Mouse (Mus musculus) layer of hippocampus, adult 8-10 months (tissue): ENCODE data around the gene Pdxp. TPM values are rescaled to one million over a fixed set of nuclear protein-coding genes. Genes with fewer than 3 reads are reported as not detected.
A peak's percentile ranks its signal among the peaks of the same experiment; 100 is the strongest.

Source experiments
- DNase-seq, 2 experiments: peaks; one replicate each; pipeline ENCODE4 v3.0.0; 2022; ENCODE audit warnings: low spot score in 2 of 2
- total RNA-seq, 4 experiments: library from RNA; stranded (reverse); gene quantifications; 2 replicates each; pipeline ENCODE4 v1.2.4; 2022

Pdxp gene
- total RNA-seq, 4 experiments from 2014 or later: 140 to 156 (median 148) TPM

DNA sequence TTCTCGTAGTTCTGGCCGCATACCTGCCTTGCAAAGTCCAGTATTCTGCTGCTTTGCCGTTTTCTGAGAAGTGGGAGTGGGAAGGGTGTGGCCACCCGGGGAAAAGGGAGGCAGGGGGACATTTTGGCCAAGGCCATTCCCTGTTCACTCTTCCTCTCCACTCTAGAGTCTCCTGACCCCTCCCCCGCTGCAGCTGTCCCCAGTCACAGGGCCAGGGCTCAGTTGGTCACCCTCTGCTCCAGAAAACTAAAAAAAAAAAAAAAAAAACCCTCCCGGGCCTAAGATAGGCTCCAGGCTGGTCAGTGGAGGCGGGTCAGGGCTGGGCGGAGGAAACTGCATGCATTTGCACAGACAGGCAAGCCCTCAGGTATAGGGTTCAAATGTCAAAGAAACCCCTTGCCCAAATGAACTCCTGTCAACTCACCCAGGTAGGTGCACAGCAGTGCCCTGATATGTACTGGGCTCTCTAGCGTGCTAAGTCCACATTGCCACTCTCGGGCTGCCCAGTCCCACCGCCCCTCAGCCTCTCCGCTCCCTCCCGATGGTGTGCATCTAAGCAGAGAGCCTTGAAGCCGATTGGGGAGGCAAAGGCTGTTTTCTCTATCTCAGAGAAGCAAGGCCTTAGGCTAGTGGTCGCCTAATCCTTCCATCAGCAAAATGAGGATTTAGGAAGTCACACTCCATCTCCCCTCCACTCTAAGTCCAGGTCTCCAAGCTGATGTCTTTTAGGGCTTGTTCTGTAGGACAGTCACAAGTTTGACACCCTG, 13.5 kb downstream of the Pdxp start:
- no peak for DNase-seq

DNA sequence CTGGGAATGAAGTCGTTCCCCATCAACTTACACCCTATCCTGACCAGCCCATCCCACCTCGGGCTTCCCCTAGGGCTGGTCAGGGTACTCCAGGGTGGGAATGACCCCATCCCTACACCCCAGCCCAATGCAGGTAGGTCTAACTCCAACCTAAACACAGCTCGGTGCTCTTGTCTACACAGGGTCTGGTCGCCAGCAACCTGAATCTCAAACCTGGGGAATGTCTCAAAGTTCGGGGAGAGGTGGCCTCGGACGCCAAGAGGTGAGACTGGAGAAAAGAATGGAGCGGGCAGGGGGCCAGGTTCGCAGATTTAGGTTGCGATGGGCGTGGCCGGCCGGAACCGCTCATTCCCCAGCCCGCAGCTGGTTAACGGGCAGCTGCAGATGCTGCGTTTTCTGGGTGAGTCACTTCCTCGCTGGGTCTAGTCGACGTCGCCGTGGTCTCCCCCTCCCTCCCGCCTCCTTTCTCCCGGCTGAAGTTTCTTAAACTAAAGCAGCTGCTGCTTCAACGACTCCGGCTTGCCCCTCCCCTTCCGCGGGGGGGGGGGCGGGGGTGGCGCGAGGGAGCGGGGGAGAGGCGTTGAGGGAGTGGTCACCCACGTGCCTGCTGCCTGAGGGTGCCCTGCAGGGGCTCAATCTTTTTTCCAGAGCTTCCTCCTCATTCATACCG, 14.2 kb downstream of the Pdxp start:
- no peak for DNase-seq

DNA sequence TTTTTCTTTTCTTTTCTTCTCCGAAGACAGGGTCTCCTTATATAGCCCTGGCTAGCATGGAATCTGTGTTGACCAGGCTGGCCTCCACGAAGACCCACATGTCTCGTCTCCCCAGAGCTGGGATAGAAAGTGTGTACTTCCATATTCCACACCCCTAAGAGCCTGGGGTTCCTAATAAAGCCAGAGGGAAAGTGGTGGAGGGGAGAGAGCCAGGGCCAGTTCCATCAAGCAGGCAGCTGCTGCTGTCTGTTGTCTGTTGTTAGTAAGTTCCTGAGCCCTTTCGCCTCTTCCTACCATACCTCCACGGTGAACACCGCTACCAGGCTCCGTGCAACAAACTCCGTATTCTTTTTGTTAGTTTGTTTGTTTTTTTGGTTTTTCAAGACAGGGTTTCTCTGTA, 14.8 kb downstream of the Pdxp start:
- no peak for DNase-seq

DNA sequence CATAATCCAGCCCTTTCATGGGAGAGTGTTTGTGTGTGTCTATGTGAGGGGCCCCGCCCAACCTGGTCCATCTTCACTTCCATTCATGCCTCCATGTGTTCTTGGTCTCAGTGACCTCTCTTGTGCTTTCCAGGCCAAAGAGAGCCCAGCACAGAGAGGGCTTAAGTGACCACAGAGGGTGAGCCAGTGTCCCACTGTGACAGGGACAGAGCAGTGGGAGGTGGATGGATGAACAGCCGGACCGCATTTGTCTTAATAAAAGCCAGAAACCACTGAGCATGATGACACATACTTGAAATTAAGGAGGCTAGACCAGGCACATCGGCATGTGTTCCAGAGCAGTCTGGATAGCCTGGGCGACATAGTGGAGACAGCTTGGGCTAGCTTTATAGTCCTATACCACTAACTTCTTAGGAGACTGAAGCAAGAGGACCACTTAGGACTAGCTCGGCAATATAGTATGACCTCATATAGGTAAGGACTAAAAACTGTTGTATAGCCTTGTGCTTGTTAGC, 16.5 kb downstream of the Pdxp start:
- no peak for DNase-seq

DNA sequence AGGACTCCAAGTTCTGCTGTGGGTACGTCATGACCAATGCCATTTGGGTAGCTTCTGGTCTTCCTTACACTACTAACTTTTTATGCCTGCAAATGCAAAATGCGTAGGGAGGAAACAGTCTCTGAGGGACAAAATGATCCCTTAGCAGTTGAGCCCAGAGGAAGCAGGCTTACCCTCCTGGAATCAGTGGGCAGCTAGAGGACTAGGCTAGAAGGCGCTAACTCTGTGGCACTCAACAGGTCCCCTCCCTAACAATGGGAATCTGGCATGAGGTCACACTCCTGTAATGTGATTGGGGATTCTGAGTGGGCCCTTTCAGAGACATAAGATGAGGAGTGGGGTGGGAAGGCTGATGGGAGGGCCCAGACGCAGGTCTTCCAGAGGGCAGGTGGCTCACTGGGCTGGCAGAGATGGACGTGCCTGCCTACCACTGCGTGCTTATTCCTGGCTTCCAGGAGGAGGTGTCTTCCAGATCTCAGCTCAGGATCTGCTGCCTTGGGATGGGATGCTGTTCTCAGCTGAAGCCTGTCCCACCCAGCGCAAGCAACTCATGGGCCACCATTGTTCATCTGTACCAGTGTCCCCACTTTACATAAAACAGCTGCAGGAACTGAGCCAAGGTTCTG, 17.2 kb downstream of the Pdxp start:
- DNase-seq: no peak

DNA sequence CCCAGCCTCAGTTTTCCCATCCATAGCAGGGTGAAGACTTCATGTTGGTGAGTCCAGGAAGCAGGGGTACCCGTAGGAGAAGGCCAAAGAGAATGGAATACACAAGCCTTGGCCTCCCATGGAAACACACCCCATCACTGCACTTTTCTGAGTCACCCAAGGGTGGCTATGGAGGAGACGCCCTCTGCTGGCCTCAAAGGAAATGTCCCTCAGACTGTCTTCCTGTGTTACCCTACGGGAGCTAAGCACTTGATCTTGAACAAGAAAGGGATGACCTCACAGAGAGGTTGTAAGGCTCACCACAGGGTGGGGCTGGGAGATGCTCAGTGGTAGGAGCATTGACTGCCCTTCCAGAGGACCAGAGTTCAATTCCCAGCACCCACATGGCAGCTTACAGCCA, 17.9 kb downstream of the Pdxp start:
- no peak for DNase-seq

DNA sequence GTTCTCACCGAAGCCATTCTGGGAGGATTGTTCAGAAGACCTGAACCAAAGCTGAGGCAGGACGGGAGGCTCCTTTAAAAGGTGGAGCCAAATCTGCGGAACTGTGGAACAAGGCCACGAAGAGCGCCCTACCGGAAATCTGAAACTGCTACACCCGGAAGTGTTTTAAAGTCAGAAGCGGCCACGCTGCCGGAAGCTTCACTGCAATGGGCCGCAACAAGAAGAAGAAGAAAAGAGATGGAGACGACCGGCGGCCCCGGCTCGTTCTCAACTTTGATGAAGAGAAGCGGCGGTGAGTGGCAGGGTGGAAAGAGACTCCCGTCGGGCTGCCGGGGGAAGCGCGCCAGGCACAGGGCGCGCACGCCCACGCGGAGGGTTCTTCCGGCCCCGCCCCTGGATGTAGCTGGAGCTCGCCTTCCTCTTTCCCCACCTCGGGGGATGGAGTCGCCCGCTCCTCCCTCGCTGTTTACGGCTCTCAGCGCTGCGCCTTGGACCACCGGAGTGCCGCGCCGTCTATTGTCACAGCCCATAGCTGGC, 21.1 kb downstream of the Pdxp start, which contains the start of gene Nol12:
TSS of gene Nol12 (plus strand) at position 150 of the 537 bp plus-strand sequence.
- DNase-seq: peak; percentile 74 to 90

DNA sequence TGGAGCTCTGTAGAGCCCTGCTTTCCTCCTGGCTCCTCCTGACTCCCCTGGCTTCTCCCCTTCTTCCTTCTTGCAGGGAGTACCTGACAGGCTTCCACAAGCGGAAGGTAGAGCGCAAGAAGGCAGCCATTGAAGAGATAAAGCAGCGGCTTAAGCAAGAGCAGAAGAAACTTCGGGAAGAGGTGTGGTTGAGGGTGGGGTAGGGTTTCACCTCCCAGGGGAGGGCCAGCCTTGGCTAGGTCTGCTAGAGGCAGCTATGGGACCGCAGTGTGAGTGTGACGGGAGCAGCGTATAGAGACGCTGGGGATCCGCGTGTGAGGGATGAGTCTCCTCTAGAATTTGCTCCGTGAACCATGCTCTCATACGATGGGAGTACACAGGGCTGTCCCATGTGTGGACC, 22.7 kb downstream of the Pdxp start:
- no peak for DNase-seq

DNA sequence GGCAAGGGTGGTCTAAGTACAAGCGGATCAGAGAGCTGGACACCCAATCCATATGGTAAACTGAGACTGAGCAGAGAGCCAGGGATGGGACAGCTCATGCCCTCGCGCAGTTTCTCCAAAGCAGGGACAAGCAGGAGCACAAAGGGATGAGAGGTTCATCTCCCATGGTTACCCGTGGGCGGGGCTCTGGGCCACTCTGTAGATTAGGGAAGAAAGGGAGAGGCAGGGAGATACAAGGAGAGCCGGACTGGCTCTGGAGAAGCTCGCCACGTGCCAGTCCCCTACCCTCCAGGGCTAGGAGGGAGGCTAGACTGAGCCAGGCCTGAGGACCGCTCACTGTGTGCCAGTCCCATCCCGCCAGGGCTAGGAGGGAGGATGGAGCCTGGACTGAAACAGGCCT, 23.6 kb downstream of the Pdxp start:
- no peak for DNase-seq

DNA sequence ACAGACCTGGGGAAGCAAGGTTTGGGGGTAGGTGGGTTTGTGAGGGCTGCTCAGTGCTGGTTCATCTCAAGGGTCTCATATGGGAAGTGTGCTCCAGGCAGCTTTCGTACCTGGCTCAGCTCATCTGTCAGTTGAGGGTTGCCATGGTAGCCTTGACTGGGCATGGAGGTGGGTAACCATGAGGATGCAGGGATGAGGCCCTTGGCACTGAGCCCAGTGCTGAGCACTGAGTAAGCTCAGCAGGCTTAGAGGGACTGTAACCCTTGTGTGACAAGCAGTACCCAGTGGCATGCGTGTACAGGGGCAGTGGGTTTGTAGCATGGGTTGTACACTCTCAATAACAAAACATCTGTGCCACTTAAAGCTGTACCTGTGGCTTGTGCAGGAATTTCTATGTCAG, 24.2 kb downstream of the Pdxp start:
- no peak for DNase-seq

DNA sequence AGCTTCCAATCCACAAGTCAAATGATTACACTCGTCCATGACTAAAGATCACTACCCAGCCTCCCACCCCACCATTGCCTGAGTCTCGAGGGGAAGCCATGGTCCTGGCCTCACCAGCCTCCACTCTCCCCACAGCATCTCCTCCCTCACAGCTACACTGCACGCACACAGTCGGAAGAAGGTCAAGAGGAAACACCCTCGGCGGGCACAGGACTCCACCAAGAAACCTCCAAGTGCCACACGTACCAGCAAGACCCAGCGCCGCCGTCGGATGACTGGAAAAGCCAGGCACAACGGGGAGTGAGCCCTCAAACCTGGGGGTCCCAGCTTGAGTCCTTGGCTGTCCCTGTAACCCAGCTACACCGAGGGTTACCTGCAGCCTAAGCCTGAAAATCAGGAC, 26.6 kb downstream of the Pdxp start:
- no peak for DNase-seq

DNA sequence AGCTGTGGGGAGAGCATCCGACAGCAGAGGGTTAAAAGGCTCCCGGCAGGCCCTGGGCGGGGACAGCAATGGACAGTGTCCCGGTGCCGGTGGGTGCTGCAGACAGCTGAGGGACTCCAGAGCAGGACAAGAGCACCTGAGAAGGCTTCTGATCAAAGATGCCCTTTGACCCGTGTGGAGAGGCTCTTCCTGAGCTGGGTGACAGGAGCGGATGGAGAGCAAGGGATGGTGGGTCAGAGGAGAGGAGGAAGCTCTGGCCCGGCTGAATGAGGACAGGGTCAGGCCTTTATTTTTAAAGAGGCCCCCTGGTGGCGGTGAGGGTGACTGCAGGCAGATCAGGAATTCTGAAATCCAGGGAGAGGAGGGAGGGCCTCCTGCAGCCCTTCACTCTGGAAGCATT, 28.9 kb downstream of the Pdxp start:
- DNase-seq: peak; percentile 64 to 79

DNA sequence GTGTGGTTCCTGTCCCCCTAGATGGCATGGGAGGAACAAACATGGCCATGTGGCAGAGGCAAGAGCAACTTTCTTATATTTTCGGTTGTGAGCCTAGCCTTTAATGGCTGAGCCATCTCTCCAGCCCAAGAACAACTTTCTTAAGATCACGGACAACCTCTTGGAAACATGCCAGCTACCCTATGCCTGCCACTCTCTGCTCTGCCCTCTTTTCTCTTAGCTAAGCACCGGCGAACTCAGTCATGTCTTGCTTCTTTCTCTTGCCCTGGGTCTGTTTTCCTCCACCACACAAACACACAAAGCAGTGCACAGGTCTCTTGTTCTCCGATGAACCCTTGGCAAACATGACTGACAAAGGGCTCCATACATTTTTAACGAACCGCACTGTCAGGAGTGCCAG, 32.5 kb downstream of the Pdxp start:
- DNase-seq: no peak

DNA sequence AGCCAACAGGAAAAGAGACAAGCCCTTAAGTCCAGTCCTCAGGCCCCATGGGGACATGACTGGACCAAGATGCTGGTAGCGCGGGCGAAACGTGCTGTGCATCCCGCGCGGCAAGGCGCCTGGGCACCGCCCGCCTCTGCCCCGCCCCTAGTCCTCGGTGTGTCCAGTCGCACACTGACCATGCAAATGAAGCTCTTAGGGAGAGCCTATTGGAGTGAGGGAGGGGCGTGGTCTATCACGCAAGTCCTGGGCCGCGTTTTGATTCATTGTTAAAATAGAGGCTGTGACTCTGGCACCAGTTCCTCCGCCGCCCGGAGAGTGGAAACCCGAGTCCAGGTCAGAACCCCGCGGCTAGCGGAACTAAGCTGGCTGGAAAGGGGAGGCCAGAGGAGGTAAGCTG, 33.9 kb downstream of the Pdxp start, which contains the start of gene Triobp:
TSS of gene Triobp (plus strand) at position 68 of the 400 bp plus-strand sequence.
- peak; percentile 67 to 76 for DNase-seq

DNA sequence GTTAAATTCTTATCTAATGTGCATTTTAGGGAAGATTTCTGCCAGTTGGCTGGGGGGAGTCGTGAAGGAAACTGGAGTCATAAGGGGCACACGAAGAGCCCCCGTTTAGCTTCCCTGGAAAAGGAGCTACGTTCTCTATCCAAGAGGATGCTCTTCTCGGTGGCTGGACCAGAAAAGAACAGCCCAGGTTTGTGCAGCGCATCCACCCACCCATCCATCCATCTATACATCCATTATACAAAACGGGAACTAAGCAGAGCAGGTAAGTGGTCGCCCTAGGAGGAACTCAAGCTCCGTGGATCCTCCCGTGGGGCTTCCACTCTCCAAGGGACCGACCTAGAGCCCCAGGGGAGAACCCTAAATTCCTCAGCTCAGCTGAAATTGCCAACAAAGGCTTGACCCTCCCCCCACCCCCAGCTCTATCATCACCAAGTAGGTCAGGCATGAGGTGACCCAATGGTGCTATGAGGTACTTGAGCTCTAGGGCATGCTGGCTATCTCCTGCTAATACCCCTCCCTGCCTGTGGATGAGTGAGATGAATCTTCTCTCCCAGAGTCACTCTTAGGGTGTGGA, 34.5 kb downstream of the Pdxp start:
- no peak for DNase-seq

DNA sequence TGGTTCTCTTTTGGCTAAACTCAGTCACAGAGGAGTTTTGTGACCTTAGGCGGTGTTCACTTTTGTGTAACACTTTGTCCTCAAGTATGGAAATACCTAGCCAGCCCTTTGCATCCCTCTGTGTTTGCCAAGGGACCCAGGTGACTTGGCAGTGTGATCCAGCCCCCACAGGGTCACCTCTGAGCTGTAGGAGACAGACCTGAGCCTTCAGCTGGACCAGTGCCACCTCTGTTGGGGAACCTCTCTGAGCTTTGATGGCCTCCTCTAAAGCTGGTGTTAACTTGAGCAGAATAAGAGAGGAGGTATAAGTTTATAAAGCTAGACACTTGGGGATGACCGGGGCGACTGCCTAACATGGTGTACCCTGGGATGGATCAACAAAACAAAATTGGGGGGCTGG, 35.2 kb downstream of the Pdxp start:
- DNase-seq: no peak

DNA sequence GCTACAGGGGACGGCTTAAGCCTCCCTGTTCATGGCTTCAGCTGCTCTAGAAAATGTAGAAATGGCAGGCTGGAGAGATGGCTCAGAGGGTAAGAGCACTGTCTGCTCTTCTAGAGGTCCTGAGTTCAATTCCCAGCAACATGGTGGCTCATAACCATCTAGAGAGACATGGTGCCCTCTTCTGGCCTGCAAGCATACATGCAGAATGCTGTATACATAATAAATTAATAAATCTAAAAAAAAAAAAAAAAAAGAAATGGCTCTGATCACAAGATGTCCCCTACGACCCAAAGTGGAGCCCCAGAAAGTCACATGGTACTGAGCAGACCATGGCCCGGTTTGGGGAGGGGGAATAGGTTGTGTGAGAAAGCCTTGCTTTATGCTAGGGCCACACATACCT, 41.9 kb downstream of the Pdxp start:
- no peak for DNase-seq

DNA sequence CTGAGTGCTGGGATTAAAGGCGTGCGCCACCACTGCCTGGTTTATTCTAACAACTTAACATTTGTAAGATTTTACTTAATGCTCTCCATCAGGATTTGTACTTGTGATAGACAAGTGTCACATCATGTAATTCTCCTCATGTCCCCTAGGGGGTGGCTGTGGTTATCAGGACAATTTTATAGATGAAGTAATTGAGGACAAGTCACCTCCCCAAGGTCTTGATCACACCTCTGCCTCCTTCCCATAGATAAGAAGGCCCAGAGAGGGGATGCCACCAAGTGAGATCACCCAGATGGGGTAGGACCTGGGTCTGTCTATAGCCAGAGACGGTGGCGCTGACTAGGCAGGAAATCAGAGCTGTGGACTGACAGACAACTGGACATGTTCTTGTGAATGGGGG, 42.6 kb downstream of the Pdxp start:
- no peak for DNase-seq

DNA sequence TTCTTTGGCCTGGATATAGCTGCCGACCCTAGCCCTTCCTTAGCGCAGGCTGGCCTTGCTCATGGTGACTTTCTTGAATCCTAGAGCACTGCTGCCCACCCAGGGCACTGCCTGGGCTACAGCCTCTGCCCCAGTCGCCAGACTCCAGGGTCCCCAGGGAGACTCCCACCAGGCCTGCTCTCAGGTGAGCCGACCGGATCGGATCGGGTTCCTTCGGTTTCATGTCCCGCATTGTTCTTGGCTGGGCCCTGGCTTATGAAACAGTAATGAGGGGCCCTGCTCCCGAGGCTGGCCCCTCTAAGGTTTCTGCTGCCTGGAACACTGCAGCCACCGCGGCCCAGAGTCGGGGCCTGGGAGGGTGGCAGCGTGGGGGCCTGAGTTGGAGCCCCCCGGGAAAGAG, 43.3 kb downstream of the Pdxp start:
- DNase-seq: no peak

DNA sequence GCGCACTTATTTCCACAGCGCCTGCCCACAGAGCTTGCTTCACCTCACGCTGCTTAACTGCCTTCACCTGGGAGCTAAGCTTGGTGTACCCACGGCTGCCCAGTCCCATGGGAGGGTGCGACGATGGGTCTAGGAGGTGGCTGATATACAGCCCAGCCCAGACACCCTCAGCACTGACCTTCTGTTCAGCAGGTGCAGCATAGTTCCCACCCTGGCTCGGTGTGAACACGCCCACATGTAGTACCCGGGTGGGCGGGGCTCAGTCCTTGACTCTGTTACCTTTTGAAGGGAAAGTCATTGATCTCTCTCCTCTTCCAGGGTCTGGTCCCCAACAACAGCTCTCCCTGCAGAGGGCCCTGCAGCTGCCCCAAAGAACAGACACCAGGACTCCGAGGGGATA, 45.8 kb downstream of the Pdxp start:
- no peak for DNase-seq

DNA sequence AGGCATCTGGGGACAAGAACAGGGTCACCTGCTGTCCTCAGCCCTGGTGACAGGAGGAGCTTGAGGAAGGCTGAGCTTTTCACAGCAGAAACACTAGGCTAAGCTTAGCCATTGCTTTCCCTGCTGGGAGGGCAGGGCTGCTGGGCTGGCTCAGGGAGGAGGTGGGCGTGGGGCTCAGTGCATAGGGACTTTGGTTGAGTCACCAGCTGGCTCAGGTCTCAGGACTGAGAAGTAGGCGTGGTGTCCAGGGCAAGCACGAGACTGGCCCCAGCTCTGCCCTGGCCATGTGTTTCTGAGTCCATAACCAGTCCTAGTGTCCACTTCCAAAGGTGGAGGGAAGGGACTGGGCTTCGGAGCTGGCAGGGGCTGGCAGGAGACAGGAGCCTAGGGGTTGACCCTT, 46.4 kb downstream of the Pdxp start:
- DNase-seq: no peak

DNA sequence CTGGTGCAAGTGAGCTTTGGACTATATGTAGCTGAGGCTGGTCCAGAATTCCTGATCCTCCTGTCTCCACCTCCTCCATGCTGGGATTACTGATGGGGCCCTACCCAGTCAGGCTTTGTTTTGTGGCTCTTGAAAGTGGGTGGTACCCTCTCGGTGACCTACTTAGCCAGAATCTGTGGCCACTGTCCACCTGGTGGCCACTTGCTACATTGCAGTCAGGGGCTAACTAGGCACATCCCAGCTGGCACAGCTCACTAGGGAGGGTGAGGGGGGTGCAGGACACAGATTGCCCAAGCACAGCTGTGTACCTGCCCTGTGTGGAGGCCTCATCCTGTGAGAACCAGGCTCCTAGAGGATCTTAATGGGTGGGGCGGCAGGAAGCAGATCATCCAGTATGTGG, 49.2 kb downstream of the Pdxp start:
- DNase-seq: peak in 1 of 2 experiments; percentile 25
